ENCODE assay signal across 23 mouse cellular contexts in genomic region chr2:127624786-127625185, GRCm38 (mm10). TPM values are rescaled to one million over a fixed set of nuclear protein-coding genes. Genes with fewer than 3 reads are reported as not detected.
DNase-seq lines count a peak whose midpoint lies in the region; ATAC-seq and TF ChIP-seq lines count a peak whose summit lies in the region.
"Had no signal": no experiment of that assay in that cellular context is flagged by ENCODE, and none has a peak within 500 bp of the region (broad histone marks: within the 10 kb centered on the region; RNA-seq: fewer than 3 reads in every experiment).

No protein-coding gene starts in this region.

- peak; percentile 58; the same call in 1 of the 2 replicates for ATAC-seq in forebrain, postnatal 0 days
- no peak for ATAC-seq in forebrain, embryonic 15.5 days (replicated peaks)
- ATAC-seq in kidney, embryonic 16.5 days (ENCODE audit: low FRiP score, low TSS enrichment): no peak
- ATAC-seq in lung, postnatal 0 days: no peak
- ATAC-seq: activated CD4-positive, CD25-positive, alpha-beta regulatory T cell, adult 4 months; CD4-positive, CD25-positive, alpha-beta regulatory T cell, adult 4 months; forebrain, embryonic 13.5 days; forebrain, embryonic 16.5 days had no signal

- TF ChIP-seq EP300 in lung, postnatal 0 days (IDR thresholded peaks at IDR 0.05): no peak

- H3K9me3 ChIP-seq in forebrain, postnatal 0 days (ENCODE audit: low read length): no peaks in the 10 kb centered on the region
- H3K9me3 ChIP-seq in forebrain, embryonic 15.5 days: no peaks in the 10 kb centered on the region
- H3K9me3 ChIP-seq in kidney, embryonic 16.5 days (ENCODE audit: low read length): no peaks in the 10 kb centered on the region
- H3K9me3 ChIP-seq in lung, postnatal 0 days (ENCODE audit: low read length): no peaks in the 10 kb centered on the region
- H3K9me3 ChIP-seq: embryonic facial prominence, embryonic 10.5 days; embryonic facial prominence, embryonic 12.5 days; forebrain, embryonic 13.5 days; G1E had no signal

- WGBS in forebrain, postnatal 0 days: 40% methylated on average over 2 of the region's 2 CpGs
- 75% methylated on average over 2 of the region's 2 CpGs for WGBS in forebrain, embryonic 15.5 days
- WGBS in kidney, embryonic 16.5 days: 91% methylated on average over 2 of the region's 2 CpGs
- WGBS in lung, postnatal 0 days: 82% methylated on average over 2 of the region's 2 CpGs

- TF ChIP-seq CTCF in forebrain, postnatal 0 days (IDR thresholded peaks at IDR 0.05; ENCODE audit: low read depth): no peak
- TF ChIP-seq CTCF in lung, postnatal 0 days (IDR thresholded peaks at IDR 0.05): no peak

- peak; percentile 56 for DNase-seq in forebrain, postnatal 0 days
- DNase-seq in kidney, adult 9 months: no peak
- DNase-seq in lung, postnatal 0 days (ENCODE audit: low spot score): no peak
- no peak for DNase-seq in lung, adult 18-20 months
- DNase-seq: adrenal gland, adult 8-10 months; adrenal gland, postnatal 25 days; B cell, adult 2 months; cerebellum, adult 11-12 months; cerebellum, adult 2 months; cerebellum, adult 9-10 months; cerebellum, postnatal 10 days; cerebellum, postnatal 25 days had no signal

- H3K4me2 ChIP-seq in forebrain, postnatal 0 days (ENCODE audit: low read depth): no peak overlapping the region
- H3K4me2 ChIP-seq in forebrain, embryonic 15.5 days (replicated peaks): no peak overlapping the region
- no peak overlapping the region for H3K4me2 ChIP-seq in kidney, embryonic 16.5 days (replicated peaks; ENCODE audit: low read depth, low read length)
- no peak overlapping the region for H3K4me2 ChIP-seq in lung, postnatal 0 days (replicated peaks; ENCODE audit: low read depth, low read length)
- H3K4me2 ChIP-seq: embryonic facial prominence, embryonic 12.5 days; forebrain, embryonic 13.5 days had no signal

- H3K9ac ChIP-seq in forebrain, postnatal 0 days: no peak overlapping the region
- H3K9ac ChIP-seq in forebrain, embryonic 15.5 days (replicated peaks): no peak overlapping the region
- no peak overlapping the region for H3K9ac ChIP-seq in kidney, embryonic 16.5 days (replicated peaks; ENCODE audit: low read length)
- H3K9ac ChIP-seq in lung, postnatal 0 days (replicated peaks; ENCODE audit: low read depth): no peak overlapping the region
- H3K9ac ChIP-seq: embryonic facial prominence, embryonic 12.5 days; forebrain, embryonic 13.5 days had no signal

- H3K4me1 ChIP-seq in forebrain, postnatal 0 days (ENCODE audit: insufficient read depth): no peaks in the 10 kb centered on the region
- H3K4me1 ChIP-seq in forebrain, embryonic 15.5 days: no peaks in the 10 kb centered on the region
- no peaks in the 10 kb centered on the region for H3K4me1 ChIP-seq in kidney, embryonic 16.5 days (ENCODE audit: insufficient read depth, low read length)
- H3K4me1 ChIP-seq in lung, postnatal 0 days (ENCODE audit: insufficient read depth, low read depth, low read length): no peaks in the 10 kb centered on the region
- H3K4me1 ChIP-seq: embryonic facial prominence, embryonic 12.5 days; forebrain, embryonic 13.5 days had no signal

- H3K27me3 ChIP-seq in forebrain, postnatal 0 days (ENCODE audit: insufficient read depth, low read length): no peaks in the 10 kb centered on the region
- H3K27me3 ChIP-seq in forebrain, embryonic 15.5 days: no peaks in the 10 kb centered on the region
- H3K27me3 ChIP-seq in kidney, embryonic 16.5 days (ENCODE audit: insufficient read depth, low read length): no peaks in the 10 kb centered on the region
- no peaks in the 10 kb centered on the region for H3K27me3 ChIP-seq in lung, postnatal 0 days (replicated peaks; ENCODE audit: insufficient read depth, low read length)
- H3K27me3 ChIP-seq: embryonic facial prominence, embryonic 12.5 days; forebrain, embryonic 13.5 days; Patski had no signal

- H3K27ac ChIP-seq in forebrain, postnatal 0 days (ENCODE audit: low read depth, low read length): no peak overlapping the region
- H3K27ac ChIP-seq in forebrain, embryonic 15.5 days (replicated peaks): no peak overlapping the region
- H3K27ac ChIP-seq in kidney, embryonic 16.5 days (ENCODE audit: low read length): peak overlapping the region; percentile 47
- H3K27ac ChIP-seq in lung, postnatal 0 days (ENCODE audit: low read length): peak overlapping the region; percentile 79
- H3K27ac ChIP-seq: embryonic facial prominence, embryonic 10.5 days; embryonic facial prominence, embryonic 12.5 days; forebrain, embryonic 13.5 days had no signal

- no peak overlapping the region for H3K4me3 ChIP-seq in forebrain, postnatal 0 days (ENCODE audit: low read depth, low read length)
- no peak overlapping the region for H3K4me3 ChIP-seq in forebrain, embryonic 15.5 days
- no peak overlapping the region for H3K4me3 ChIP-seq in kidney, embryonic 16.5 days (ENCODE audit: low read length)
- H3K4me3 ChIP-seq in lung, postnatal 0 days (ENCODE audit: low read depth, low read length): no peak overlapping the region
- H3K4me3 ChIP-seq: embryonic facial prominence, embryonic 10.5 days; embryonic facial prominence, embryonic 12.5 days; forebrain, embryonic 13.5 days had no signal

- no peaks in the 10 kb centered on the region for H3K36me3 ChIP-seq in forebrain, postnatal 0 days (ENCODE audit: insufficient read depth)
- H3K36me3 ChIP-seq in forebrain, embryonic 15.5 days: no peaks in the 10 kb centered on the region
- H3K36me3 ChIP-seq in kidney, embryonic 16.5 days (ENCODE audit: insufficient read depth, low read length): no peaks in the 10 kb centered on the region
- no peaks in the 10 kb centered on the region for H3K36me3 ChIP-seq in lung, postnatal 0 days (ENCODE audit: insufficient read depth, low read length)
- H3K36me3 ChIP-seq: embryonic facial prominence, embryonic 10.5 days; embryonic facial prominence, embryonic 12.5 days; G1E had no signal

RNA-seq across cellular contexts. Expression of gene Mal, which starts 31.7 kb away (rescaled TPM):
- total RNA-seq in forebrain, postnatal 0 days (2014; rRNA removed): 2.5 and 2.7 TPM in 2 replicates
- polyA plus RNA-seq in forebrain, postnatal 0 days (2015; fragmentation: Nextera tagmentation; extraction: Ambion mirVana): 1.8 and 2.1 TPM in 2 replicates
- polyA plus RNA-seq in forebrain, embryonic 15.5 days (2015; fragmentation: Nextera tagmentation; extraction: Ambion mirVana): 1.0 and 1.4 TPM in 2 replicates
- polyA plus RNA-seq in kidney, embryonic 16.5 days (2015; fragmentation: Nextera tagmentation; extraction: Ambion mirVana): 59.5 and 59.7 TPM in 2 replicates
- polyA plus RNA-seq in lung, postnatal 0 days (2015; fragmentation: Nextera tagmentation; extraction: Ambion mirVana): 49.5 and 49.8 TPM in 2 replicates
- total RNA-seq: CH12.LX, G1E had no signal
- polyA plus RNA-seq: activated CD4-positive, CD25-positive, alpha-beta regulatory T cell, adult 4 months; CD4-positive, CD25-positive, alpha-beta regulatory T cell, adult 4 months; G1E had no signal

RNA-seq across cellular contexts. Expression of gene Mrps5, which starts 37.8 kb away (rescaled TPM):
- total RNA-seq in forebrain, postnatal 0 days (2014; rRNA removed): 65.9 and 85.2 TPM in 2 replicates
- polyA plus RNA-seq in forebrain, postnatal 0 days (2015; fragmentation: Nextera tagmentation; extraction: Ambion mirVana): 142 and 159 TPM in 2 replicates
- 181 and 189 TPM in 2 replicates for polyA plus RNA-seq in forebrain, embryonic 15.5 days (2015; fragmentation: Nextera tagmentation; extraction: Ambion mirVana)
- 147 and 148 TPM in 2 replicates for polyA plus RNA-seq in kidney, embryonic 16.5 days (2015; fragmentation: Nextera tagmentation; extraction: Ambion mirVana)
- polyA plus RNA-seq in lung, postnatal 0 days (2015; fragmentation: Nextera tagmentation; extraction: Ambion mirVana): 64.1 and 70.1 TPM in 2 replicates

RNA-seq across cellular contexts. Expression of gene Zfp661, which starts 37.9 kb away (rescaled TPM):
- total RNA-seq in forebrain, postnatal 0 days (2014; rRNA removed): 7.4 and 8.2 TPM in 2 replicates
- 4.1 and 5.0 TPM in 2 replicates for polyA plus RNA-seq in forebrain, postnatal 0 days (2015; fragmentation: Nextera tagmentation; extraction: Ambion mirVana)
- 10.3 and 11.0 TPM in 2 replicates for polyA plus RNA-seq in forebrain, embryonic 15.5 days (2015; fragmentation: Nextera tagmentation; extraction: Ambion mirVana)
- polyA plus RNA-seq in kidney, embryonic 16.5 days (2015; fragmentation: Nextera tagmentation; extraction: Ambion mirVana): 5.1 and 5.6 TPM in 2 replicates
- 2.0 and 2.1 TPM in 2 replicates for polyA plus RNA-seq in lung, postnatal 0 days (2015; fragmentation: Nextera tagmentation; extraction: Ambion mirVana)

Comparison
In these comparisons a context has a peak if more than half of its experiments do, and no peak if none do; other contexts are left out.
1. H3K27ac ChIP-seq: peak in kidney, embryonic 16.5 days (single experiment) and lung, postnatal 0 days (single experiment); none in forebrain, postnatal 0 days (single experiment) and forebrain, embryonic 15.5 days (single experiment).
2. RNA of gene Mal, which starts 31.7 kb away (polyA plus RNA-seq): 59.5 to 59.7 TPM in kidney, embryonic 16.5 days and 49.5 to 49.8 TPM in lung, postnatal 0 days; 1.8 to 2.1 TPM in forebrain, postnatal 0 days and 1.0 to 1.4 TPM in forebrain, embryonic 15.5 days; every median in the first group is over 10 times any median in the second.